10 mouse cellular contexts compared by ENCODE assay signal in genomic region chr5:110970162-110970780, GRCm38 (mm10).
DNase-seq lines count a peak whose midpoint lies in the region; ATAC-seq and TF ChIP-seq lines count a peak whose summit lies in the region.
"Had no signal": no experiment of that assay in that cellular context is flagged by ENCODE, and none has a peak within 500 bp of the region (broad histone marks: within the 10 kb centered on the region; RNA-seq: fewer than 3 reads in every experiment).

No protein-coding gene starts in this region.

- H3K4me2 ChIP-seq in hindbrain, postnatal 0 days (ENCODE audit: low read depth, low read length): no peak overlapping the region
- H3K4me2 ChIP-seq in forebrain, embryonic 14.5 days (ENCODE audit: low read length): no peak overlapping the region
- H3K4me2 ChIP-seq: midbrain, embryonic 13.5 days had no signal

- TF ChIP-seq CTCF in lung, adult 2 months (IDR thresholded peaks at IDR 0.05; ENCODE audit: insufficient read depth, low read length): no peak
- TF ChIP-seq CTCF in heart, adult 2 months (IDR thresholded peaks at IDR 0.05): no peak
- no peak for TF ChIP-seq CTCF in hindbrain, postnatal 0 days (IDR thresholded peaks at IDR 0.05; ENCODE audit: low read depth)

- no peak for TF ChIP-seq POLR2A in lung, adult 2 months (IDR thresholded peaks at IDR 0.05; ENCODE audit: borderline replicate concordance, extremely low read depth, low read depth, low read length)
- no peak for TF ChIP-seq POLR2A in heart, adult 2 months (IDR thresholded peaks at IDR 0.05; ENCODE audit: insufficient read depth, low read depth, low read length)

- H3K4me3 ChIP-seq in lung, adult 2 months (replicated peaks; ENCODE audit: extremely low read depth, low read depth, low read length): no peak overlapping the region
- H3K4me3 ChIP-seq in heart, adult 2 months: no peak overlapping the region
- no peak overlapping the region for H3K4me3 ChIP-seq in hindbrain, postnatal 0 days (ENCODE audit: low read length)
- no peak overlapping the region for H3K4me3 ChIP-seq in forebrain, embryonic 14.5 days (ENCODE audit: low read depth, low read length)
- H3K4me3 ChIP-seq: midbrain, embryonic 13.5 days had no signal

- H3K4me1 ChIP-seq in lung, adult 2 months (ENCODE audit: control insufficient read depth, insufficient read depth, low read length): no peaks in the 10 kb centered on the region; the same call in 1 of the 2 replicates
- H3K4me1 ChIP-seq in heart, adult 2 months (ENCODE audit: control insufficient read depth, insufficient read depth, low read length): peaks cover 10% of the 10 kb centered on the region
- H3K4me1 ChIP-seq in hindbrain, postnatal 0 days (ENCODE audit: insufficient read depth, low read length): no peaks in the 10 kb centered on the region
- H3K4me1 ChIP-seq in forebrain, embryonic 14.5 days (ENCODE audit: control insufficient read depth, insufficient read depth, low read length): peaks cover 11% of the 10 kb centered on the region

- ATAC-seq in hindbrain, postnatal 0 days: no peak
- ATAC-seq in forebrain, embryonic 14.5 days: no peak
- ATAC-seq: midbrain, embryonic 13.5 days had no signal

- no peaks in the 10 kb centered on the region for H3K27me3 ChIP-seq in heart, adult 2 months (ENCODE audit: control insufficient read depth, insufficient read depth, low read length)
- no peaks in the 10 kb centered on the region for H3K27me3 ChIP-seq in hindbrain, postnatal 0 days (ENCODE audit: insufficient read depth, low read length)
- H3K27me3 ChIP-seq in forebrain, embryonic 14.5 days (replicated peaks; ENCODE audit: control insufficient read depth, insufficient read depth, low read length): no peaks in the 10 kb centered on the region
- H3K27me3 ChIP-seq: midbrain, embryonic 13.5 days had no signal

- no peak overlapping the region for H3K9ac ChIP-seq in heart, adult 2 months (ENCODE audit: low read depth, low read length)
- H3K9ac ChIP-seq in hindbrain, postnatal 0 days (replicated peaks; ENCODE audit: low read length): no peak overlapping the region
- H3K9ac ChIP-seq in forebrain, embryonic 14.5 days (ENCODE audit: low read length): no peak overlapping the region
- H3K9ac ChIP-seq: midbrain, embryonic 13.5 days had no signal

- H3K27ac ChIP-seq in heart, adult 2 months: no peak overlapping the region
- no peak overlapping the region for H3K27ac ChIP-seq in hindbrain, postnatal 0 days
- no peak overlapping the region for H3K27ac ChIP-seq in forebrain, embryonic 14.5 days (ENCODE audit: low read depth, low read length)
- H3K27ac ChIP-seq: midbrain, embryonic 13.5 days had no signal

- H3K9me3 ChIP-seq in hindbrain, postnatal 0 days (ENCODE audit: low read length): peaks cover 4% of the 10 kb centered on the region; the same call in 1 of the 2 replicates
- H3K9me3 ChIP-seq in forebrain, embryonic 14.5 days (replicated peaks; ENCODE audit: control insufficient read depth, low read length): no peaks in the 10 kb centered on the region
- H3K9me3 ChIP-seq: midbrain, embryonic 13.5 days had no signal

- H3K36me3 ChIP-seq in heart, adult 2 months (ENCODE audit: control insufficient read depth, insufficient read depth, low read length): no peaks in the 10 kb centered on the region
- H3K36me3 ChIP-seq in hindbrain, postnatal 0 days (ENCODE audit: insufficient read depth, low read length): no peaks in the 10 kb centered on the region
- H3K36me3 ChIP-seq in forebrain, embryonic 14.5 days (ENCODE audit: control insufficient read depth, insufficient read depth, low read length): no peaks in the 10 kb centered on the region
- H3K36me3 ChIP-seq: G1E had no signal

- H3K79me2 ChIP-seq in heart, adult 2 months (replicated peaks; ENCODE audit: control insufficient read depth, insufficient read depth, low read length): 0 out of 2 replicates have a peak, but pooled peaks cover 1% of the 10 kb centered on the region

- WGBS in lung, adult 2 months: 45% methylated on average over 9 of the region's 9 CpGs
- 23% methylated on average over 9 of the region's 9 CpGs for WGBS in heart, adult 2 months
- WGBS in hindbrain, postnatal 0 days: 73% methylated on average over 9 of the region's 9 CpGs
- WGBS in forebrain, embryonic 14.5 days: 84% methylated on average over 9 of the region's 9 CpGs

- intact Hi-C loops in heart, adult 2 months (cut with DNase I): no loop called here

- peak; percentile 24 to 42 for DNase-seq in lung, adult 18-20 months
- DNase-seq in lung, adult 2 months: no peak
- peak; percentile 56 to 74 for DNase-seq in heart, adult 2 months
- peak; percentile 52 to 53 for DNase-seq in kidney, postnatal 25 days
- peak; percentile 67 to 75 for DNase-seq in spleen, postnatal 36 days (ENCODE audit: low spot score in 2 of 2)
- no peak for DNase-seq in hindbrain, postnatal 0 days (ENCODE audit: low spot score)
- no peak for DNase-seq in frontal cortex, postnatal 36 days (ENCODE audit: low spot score in 2 of 2)
- DNase-seq in forebrain, embryonic 14.5 days (ENCODE audit: low spot score): no peak

- TF ChIP-seq EP300 in heart, adult 2 months (IDR thresholded peaks at IDR 0.05; ENCODE audit: insufficient read depth, low read depth, low read length): no peak

Comparison
In these comparisons a context has a peak if more than half of its experiments do, and no peak if none do; other contexts are left out.
1. DNase-seq: peak in lung, adult 18-20 months (2 of 2), heart, adult 2 months (2 of 2), kidney, postnatal 25 days (2 of 2) and spleen, postnatal 36 days (2 of 2); none in lung, adult 2 months (single experiment), hindbrain, postnatal 0 days (single experiment), frontal cortex, postnatal 36 days (0 of 2) and forebrain, embryonic 14.5 days (single experiment).